Mouse (Mus musculus): ENCODE measurements around the gene Lpcat1. TPM values are rescaled to one million over a fixed set of nuclear protein-coding genes. Genes with fewer than 3 reads are reported as not detected.

Lpcat1 gene
- polyA plus RNA-seq, 1 experiment = 38.4 TPM

- Histone ChIP-seq H3K27ac (ENCODE audit: insufficient read depth, low read length) (no peak overlapping the region), H3K4me3 (replicated peaks; ENCODE audit: insufficient read depth, low read depth, low read length) (no peak overlapping the region), H3K27me3 (ENCODE audit: control insufficient read depth, insufficient read depth, low read length) (no peaks in the 10 kb centered on the region), H3K4me1 (ENCODE audit: control insufficient read depth, insufficient read depth, low read length) (peaks cover 6% of the 10 kb centered on the region)
- WGBS = 59% methylated on average over 5 of the region's 5 CpGs
- TF ChIP-seq POLR2A (IDR thresholded peaks at IDR 0.05; ENCODE audit: borderline replicate concordance, insufficient read depth, low read length) = no peak
- TF ChIP-seq CTCF (IDR thresholded peaks at IDR 0.05; ENCODE audit: borderline replicate concordance, insufficient read depth, low read depth, low read length) = no peak
- DNase-seq = no peak
These were observed 25.3 kb upstream of the Lpcat1 start for GRCm38 (mm10) chr13:73441686-73442085.

- DNase-seq = no peak
- Histone ChIP-seq H3K4me1 (ENCODE audit: control insufficient read depth, insufficient read depth, low read length) (peaks cover 6% of the 10 kb centered on the region), H3K4me3 (replicated peaks; ENCODE audit: insufficient read depth, low read depth, low read length) (no peak overlapping the region), H3K27me3 (ENCODE audit: control insufficient read depth, insufficient read depth, low read length) (no peaks in the 10 kb centered on the region), H3K27ac (ENCODE audit: insufficient read depth, low read length) (no peak overlapping the region)
- 91% methylated on average over 5 of the region's 5 CpGs for WGBS
- TF ChIP-seq CTCF (IDR thresholded peaks at IDR 0.05; ENCODE audit: borderline replicate concordance, insufficient read depth, low read depth, low read length) = no peak
- TF ChIP-seq POLR2A (IDR thresholded peaks at IDR 0.05; ENCODE audit: borderline replicate concordance, insufficient read depth, low read length) = no peak
These were observed 24.6 kb upstream of the Lpcat1 start for GRCm38 (mm10) chr13:73442431-73442830.

GRCm38 (mm10) chr13:73443093-73443821, 23.7 kb upstream of the Lpcat1 start:
- H3K4me1 ChIP-seq (ENCODE audit: control insufficient read depth, insufficient read depth, low read length) = peaks cover 6% of the 10 kb centered on the region
- no peaks in the 10 kb centered on the region for H3K27me3 ChIP-seq (ENCODE audit: control insufficient read depth, insufficient read depth, low read length)
- no peak for DNase-seq
- H3K4me3 ChIP-seq (replicated peaks; ENCODE audit: insufficient read depth, low read depth, low read length) = no peak overlapping the region
- no peak for TF ChIP-seq CTCF (IDR thresholded peaks at IDR 0.05; ENCODE audit: borderline replicate concordance, insufficient read depth, low read depth, low read length)
- TF ChIP-seq POLR2A (IDR thresholded peaks at IDR 0.05; ENCODE audit: borderline replicate concordance, insufficient read depth, low read length) = no peak
- 94% methylated on average over 4 of the region's 4 CpGs for WGBS
- H3K27ac ChIP-seq (ENCODE audit: insufficient read depth, low read length) = no peak overlapping the region

- WGBS = 23% methylated on average over 2 of the region's 2 CpGs
- peak in 1 of 2 experiments; percentile 42 for DNase-seq
- TF ChIP-seq CTCF (IDR thresholded peaks at IDR 0.05; ENCODE audit: borderline replicate concordance, insufficient read depth, low read depth, low read length) = no peak
- no peak for TF ChIP-seq POLR2A (IDR thresholded peaks at IDR 0.05; ENCODE audit: borderline replicate concordance, insufficient read depth, low read length)
- H3K4me3 ChIP-seq (replicated peaks; ENCODE audit: insufficient read depth, low read depth, low read length) = no peak overlapping the region
- H3K27ac ChIP-seq (ENCODE audit: insufficient read depth, low read length) = no peak overlapping the region
- H3K27me3 ChIP-seq (ENCODE audit: control insufficient read depth, insufficient read depth, low read length) = no peaks in the 10 kb centered on the region
- H3K4me1 ChIP-seq (ENCODE audit: control insufficient read depth, insufficient read depth, low read length) = peaks cover 6% of the 10 kb centered on the region
These were observed 21.9 kb upstream of the Lpcat1 start for GRCm38 (mm10) chr13:73445087-73445486.

- 99% methylated on average over 2 of the region's 2 CpGs for WGBS
These were observed 20.9 kb upstream of the Lpcat1 start for GRCm38 (mm10) chr13:73446076-73446475.

GRCm38 (mm10) chr13:73446494-73446893, 20.5 kb upstream of the Lpcat1 start:
- WGBS = 42% methylated on average over 4 of the region's 4 CpGs
- no peak overlapping the region for H3K27ac ChIP-seq (ENCODE audit: insufficient read depth, low read length)

More at GRCm38 (mm10) chr13:73446076-73446475, 20.9 kb upstream of the Lpcat1 start:
- Histone ChIP-seq H3K4me1 (ENCODE audit: control insufficient read depth, insufficient read depth, low read length) (peaks cover 6% of the 10 kb centered on the region), H3K27ac (ENCODE audit: insufficient read depth, low read length) (no peak overlapping the region), H3K4me3 (replicated peaks; ENCODE audit: insufficient read depth, low read depth, low read length) (no peak overlapping the region), H3K27me3 (ENCODE audit: control insufficient read depth, insufficient read depth, low read length) (no peaks in the 10 kb centered on the region)
- TF ChIP-seq CTCF (IDR thresholded peaks at IDR 0.05; ENCODE audit: borderline replicate concordance, insufficient read depth, low read depth, low read length) = no peak
- TF ChIP-seq POLR2A (IDR thresholded peaks at IDR 0.05; ENCODE audit: borderline replicate concordance, insufficient read depth, low read length) = no peak
- no peak for DNase-seq

GRCm38 (mm10) chr13:73446943-73447342, 20.1 kb upstream of the Lpcat1 start:
- TF ChIP-seq POLR2A (IDR thresholded peaks at IDR 0.05; ENCODE audit: borderline replicate concordance, insufficient read depth, low read length) = no peak
- no peak for TF ChIP-seq CTCF (IDR thresholded peaks at IDR 0.05; ENCODE audit: borderline replicate concordance, insufficient read depth, low read depth, low read length)
- no peak overlapping the region for H3K27ac ChIP-seq (ENCODE audit: insufficient read depth, low read length)
- no peak overlapping the region for H3K4me3 ChIP-seq (replicated peaks; ENCODE audit: insufficient read depth, low read depth, low read length)
- peak in 1 of 2 experiments; percentile 38 for DNase-seq
- no peaks in the 10 kb centered on the region for H3K27me3 ChIP-seq (ENCODE audit: control insufficient read depth, insufficient read depth, low read length)
- H3K4me1 ChIP-seq (ENCODE audit: control insufficient read depth, insufficient read depth, low read length) = peaks cover 6% of the 10 kb centered on the region
- 24% methylated on average over 7 of the region's 7 CpGs for WGBS

More at GRCm38 (mm10) chr13:73446494-73446893, 20.5 kb upstream of the Lpcat1 start:
- no peak for TF ChIP-seq POLR2A (IDR thresholded peaks at IDR 0.05; ENCODE audit: borderline replicate concordance, insufficient read depth, low read length)
- TF ChIP-seq CTCF (IDR thresholded peaks at IDR 0.05; ENCODE audit: borderline replicate concordance, insufficient read depth, low read depth, low read length) = no peak
- Histone ChIP-seq H3K27me3 (ENCODE audit: control insufficient read depth, insufficient read depth, low read length) (no peaks in the 10 kb centered on the region), H3K4me1 (ENCODE audit: control insufficient read depth, insufficient read depth, low read length) (peaks cover 6% of the 10 kb centered on the region), H3K4me3 (replicated peaks; ENCODE audit: insufficient read depth, low read depth, low read length) (no peak overlapping the region)
- DNase-seq = peak in 1 of 2 experiments; percentile 6

- DNase-seq = no peak
- TF ChIP-seq CTCF (IDR thresholded peaks at IDR 0.05; ENCODE audit: borderline replicate concordance, insufficient read depth, low read depth, low read length) = no peak
- no peak for TF ChIP-seq POLR2A (IDR thresholded peaks at IDR 0.05; ENCODE audit: borderline replicate concordance, insufficient read depth, low read length)
- Histone ChIP-seq H3K4me1 (ENCODE audit: control insufficient read depth, insufficient read depth, low read length) (peaks cover 6% of the 10 kb centered on the region), H3K27me3 (ENCODE audit: control insufficient read depth, insufficient read depth, low read length) (no peaks in the 10 kb centered on the region), H3K4me3 (replicated peaks; ENCODE audit: insufficient read depth, low read depth, low read length) (no peak overlapping the region), H3K27ac (ENCODE audit: insufficient read depth, low read length) (no peak overlapping the region)
- 83% methylated on average over 2 of the region's 2 CpGs for WGBS
These were observed 19.5 kb upstream of the Lpcat1 start for GRCm38 (mm10) chr13:73447478-73447877.

Measured in cerebellum, adult 2 months (tissue).